8 mouse cellular contexts compared by ENCODE assay signal in the genomic region with DNA sequence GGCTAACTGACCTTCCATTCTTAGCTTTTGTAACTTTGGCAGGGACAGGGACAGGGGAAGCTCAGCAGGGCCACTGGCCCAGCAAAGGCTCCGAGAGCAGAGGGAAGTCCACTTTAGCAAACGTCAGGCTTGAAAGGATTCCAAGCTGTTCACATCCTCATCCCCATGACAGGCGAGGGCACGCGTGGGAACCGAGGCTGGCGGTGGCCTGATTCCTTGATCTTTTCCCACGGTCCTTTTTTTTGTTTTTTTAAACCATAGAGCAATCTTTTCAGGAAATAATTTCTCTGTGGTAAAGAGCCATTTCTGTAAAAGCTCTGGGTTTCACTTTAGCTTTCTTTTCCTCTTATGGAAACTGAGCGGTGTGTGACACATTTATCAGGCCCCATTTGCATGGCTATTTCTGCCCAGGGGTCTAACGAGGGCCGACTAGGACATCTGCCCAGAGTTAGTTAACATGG. TPM values are rescaled to one million over a fixed set of nuclear protein-coding genes. Genes with fewer than 3 reads are reported as not detected.
DNase-seq lines count a peak whose midpoint lies in the region; ATAC-seq lines count a peak whose summit lies in the region.

No protein-coding gene starts in this region.

- 0 out of 2 replicates have a peak overlapping the region, but pooled peaks have one; percentile 8 for H3K27ac ChIP-seq in liver, embryonic 11.5 days (ENCODE audit: low read depth, low read length)

- no peaks in the 10 kb centered on the region for H3K27me3 ChIP-seq in liver, embryonic 11.5 days (replicated peaks; ENCODE audit: control insufficient read depth, insufficient read depth, low read length)

- H3K4me3 ChIP-seq in liver, embryonic 11.5 days (ENCODE audit: low read depth, low read length): no peak overlapping the region

- no peak for ATAC-seq in liver, embryonic 11.5 days (replicated peaks; ENCODE audit: low FRiP score)

- peak; percentile 79 for DNase-seq in adrenal gland, adult 2 months
- DNase-seq in adrenal gland, adult 18-20 months (ENCODE audit: low spot score in 2 of 2): no peak
- DNase-seq in adrenal gland, postnatal 10 days: peak; percentile 68
- DNase-seq in heart, postnatal 10 days: peak; percentile 80 to 82
- no peak for DNase-seq in liver, embryonic 11.5 days (ENCODE audit: low spot score)
- peak; percentile 48 for DNase-seq in retina, embryonic 14.5 days (ENCODE audit: low spot score)
- no peak for DNase-seq in right cerebral cortex, adult 18-20 months
- DNase-seq in layer of hippocampus, adult 9-10 months (ENCODE audit: low spot score): no peak

- peaks cover 98% of the 10 kb centered on the region for H3K4me1 ChIP-seq in liver, embryonic 11.5 days (replicated peaks; ENCODE audit: control insufficient read depth, insufficient read depth, low read length)

- WGBS in liver, embryonic 11.5 days: 57% methylated on average over 11 of the region's 11 CpGs

- intact Hi-C loops in heart, postnatal 10 days (cut with DNase I): no loop called here

- peaks cover 5% of the 10 kb centered on the region; the same call in 1 of the 2 replicates for H3K36me3 ChIP-seq in liver, embryonic 11.5 days (ENCODE audit: control insufficient read depth, insufficient read depth, low read length)

- H3K9me3 ChIP-seq in liver, embryonic 11.5 days (ENCODE audit: control insufficient read depth, low read length): no peaks in the 10 kb centered on the region

- peak overlapping the region; percentile 5; the same call in 1 of the 2 replicates for H3K4me2 ChIP-seq in liver, embryonic 11.5 days

- H3K9ac ChIP-seq in liver, embryonic 11.5 days (ENCODE audit: low read depth, low read length): no peak overlapping the region

RNA-seq across cellular contexts. Expression of gene Vps37b, which starts 17.2 kb away (rescaled TPM):
- total RNA-seq in adrenal gland, adult 2 months (2021): 100 to 1,000 TPM in 1 of 2 experiments, 10 to 100 TPM in 1; 65.8 to 146 TPM
- polyA plus RNA-seq in adrenal gland, adult 2 months (2012; rRNA removed): 198 and 208 TPM in 2 replicates
- total RNA-seq in adrenal gland, adult 18-20 months (2021): 100 to 1,000 TPM in 1 of 2 experiments, 10 to 100 TPM in 1; 97.2 to 127 TPM
- 10 to 100 TPM; 41.1 to 58.1 TPM for total RNA-seq in adrenal gland, postnatal 10 days (2021)
- 10 to 100 TPM; 38.0 to 46.7 TPM for total RNA-seq in heart, postnatal 10 days (2021)
- polyA plus RNA-seq in liver, embryonic 11.5 days (2014; fragmentation: Nextera tagmentation; extraction: Ambion mirVana): 31.3 TPM in 2 replicates

RNA-seq across cellular contexts. Expression of gene Hip1r, which starts 41.4 kb away (rescaled TPM):
- total RNA-seq in adrenal gland, adult 2 months (2021): 10 to 100 TPM; 16.4 to 19.3 TPM
- polyA plus RNA-seq in adrenal gland, adult 2 months (2012; rRNA removed): 6.5 and 10.4 TPM in 2 replicates
- total RNA-seq in adrenal gland, adult 18-20 months (2021): 10 to 100 TPM; 20.1 to 28.4 TPM
- total RNA-seq in adrenal gland, postnatal 10 days (2021): 10 to 100 TPM; 18.2 to 22.5 TPM
- 10 to 100 TPM; 26.1 to 41.6 TPM for total RNA-seq in heart, postnatal 10 days (2021)
- polyA plus RNA-seq in liver, embryonic 11.5 days (2014; fragmentation: Nextera tagmentation; extraction: Ambion mirVana): 20.2 and 20.6 TPM in 2 replicates

Comparison
In these comparisons a context has a peak if more than half of its experiments do, and no peak if none do; other contexts are left out.
1. DNase-seq: peak in adrenal gland, adult 2 months (single experiment), adrenal gland, postnatal 10 days (single experiment), heart, postnatal 10 days (2 of 2) and retina, embryonic 14.5 days (single experiment); none in adrenal gland, adult 18-20 months (0 of 2), liver, embryonic 11.5 days (single experiment), right cerebral cortex, adult 18-20 months (single experiment) and layer of hippocampus, adult 9-10 months (single experiment).